ENCODE assay signal across 25 mouse cellular contexts in the genomic region with DNA sequence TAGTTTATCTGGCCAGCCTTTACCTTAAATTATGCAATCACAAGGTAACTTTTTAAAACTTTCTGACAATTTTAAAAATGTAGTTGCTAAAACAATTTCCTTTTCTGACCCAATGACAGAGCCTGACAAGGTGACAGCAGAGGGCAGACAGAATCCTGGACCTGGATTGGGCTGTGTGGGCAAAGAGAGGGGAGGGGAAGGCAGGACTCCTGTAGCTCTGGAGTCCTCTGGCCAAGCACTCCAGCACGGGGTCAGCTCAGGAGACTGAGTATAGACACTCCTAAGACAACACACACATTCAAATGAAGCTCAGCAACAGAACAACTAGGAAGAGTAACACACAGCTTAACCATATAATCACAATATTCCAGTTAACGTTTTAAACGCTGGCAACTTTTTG. TPM values are rescaled to one million over a fixed set of nuclear protein-coding genes. Genes with fewer than 3 reads are reported as not detected.
"Had no signal": no experiment of that assay in that cellular context is flagged by ENCODE, and none has a peak within 500 bp of the region (broad histone marks: within the 10 kb centered on the region; RNA-seq: fewer than 3 reads in every experiment).

No protein-coding gene starts in this region.

- H3K36me3 ChIP-seq: liver, embryonic 13.5 days had no signal

- H3K4me1 ChIP-seq: hindbrain, embryonic 10.5 days; hindbrain, embryonic 12.5 days; intestine, embryonic 15.5 days; limb, embryonic 10.5 days; limb, embryonic 12.5 days; liver, embryonic 13.5 days had no signal

- ATAC-seq: hindbrain, embryonic 16.5 days; inflammation-experienced regulatory T-cells, adult 6 months; intestine, embryonic 15.5 days; intestine, postnatal 0 days had no signal

- H3K9ac ChIP-seq: heart, embryonic 12.5 days; hindbrain, embryonic 12.5 days; hindbrain, embryonic 14.5 days; intestine, embryonic 15.5 days; limb, embryonic 12.5 days; liver, embryonic 13.5 days had no signal

- H3K4me3 ChIP-seq: gastrocnemius, adult 2 months; heart, embryonic 12.5 days; hindbrain, embryonic 10.5 days; hindbrain, embryonic 12.5 days; intestine, embryonic 15.5 days; layer of hippocampus, adult 2 months; left cerebral cortex, adult 2 months; limb, embryonic 10.5 days; limb, embryonic 12.5 days; liver, embryonic 13.5 days had no signal

- H3K27me3 ChIP-seq: heart, embryonic 12.5 days; hindbrain, embryonic 12.5 days; intestine, embryonic 15.5 days; limb, embryonic 12.5 days; liver, embryonic 13.5 days had no signal

- H3K27ac ChIP-seq: gastrocnemius, adult 2 months; hindbrain, embryonic 10.5 days; hindbrain, embryonic 12.5 days; hindbrain, embryonic 14.5 days; intestine, embryonic 15.5 days; layer of hippocampus, adult 2 months; left cerebral cortex, adult 2 months; limb, embryonic 10.5 days; limb, embryonic 12.5 days; liver, embryonic 13.5 days had no signal

- H3K9me3 ChIP-seq: heart, embryonic 12.5 days; hindbrain, embryonic 10.5 days; hindbrain, embryonic 12.5 days; intestine, embryonic 15.5 days; limb, embryonic 10.5 days; limb, embryonic 12.5 days; liver, embryonic 13.5 days had no signal

- DNase-seq: gastrocnemius, adult 2 months; gastrocnemius, postnatal 10 days; gastrocnemius, postnatal 25 days; heart, postnatal 36 days; kidney, adult 18-20 months; kidney, adult 8-10 months; kidney, postnatal 10 days; kidney, postnatal 25 days; kidney, postnatal 4 days; liver; liver, embryonic 13.5 days had no signal

- H3K4me2 ChIP-seq: heart, embryonic 12.5 days; hindbrain, embryonic 12.5 days; hindbrain, embryonic 14.5 days; intestine, embryonic 15.5 days; limb, embryonic 12.5 days; liver, embryonic 11.5 days; liver, embryonic 13.5 days had no signal

RNA-seq across cellular contexts. Expression of gene Ccdc141, which starts 19.9 kb away (rescaled TPM):
- total RNA-seq: granulocyte monocyte progenitor cell, adult 5-6 weeks had no signal
